Mouse (Mus musculus) CH12.LX (cell line): ENCODE results near the gene Gm20388.

Source experiments
- CHD2 ChIP-seq: IDR thresholded peaks from 2 replicates; pipeline ENCODE4 v1.6.1; 2011; ENCODE audit warnings: low read length, improper control_type of control experiment
- CTCF ChIP-seq, 2 experiments: IDR thresholded peaks in 1 of 2; conservative IDR thresholded peaks in 1 of 2; 2 replicates each; pipeline ENCODE4 v1.5.1; 2011 to 2012; ENCODE audit warnings: low read depth in 2 of 2, low read length in 2 of 2, improper control_type of control experiment in 1 of 2, inconsistent platforms in 1 of 2, mild to moderate bottlenecking in 1 of 2, moderate library complexity in 1 of 2
- MEF2A ChIP-seq: IDR thresholded peaks from 2 replicates; pipeline ENCODE4 v1.6.1; 2014; ENCODE audit warnings: low read depth, mild to moderate bottlenecking, inconsistent platforms, low read length, improper control_type of control experiment, borderline replicate concordance
- MXI1 ChIP-seq: IDR thresholded peaks from 2 replicates; pipeline ENCODE4 v1.6.1; 2011; ENCODE audit warnings: mild to moderate bottlenecking, low read depth, low read length, improper control_type of control experiment
- SMC3 ChIP-seq: IDR thresholded peaks from 2 replicates; pipeline ENCODE4 v1.6.1; 2011; ENCODE audit warnings: low read depth, low read length, improper control_type of control experiment
- UBTF ChIP-seq: IDR thresholded peaks from 2 replicates; pipeline ENCODE4 v1.6.1; 2012; ENCODE audit warnings: low read depth, mild to moderate bottlenecking, inconsistent platforms, low read length, improper control_type of control experiment, moderate library complexity
- ZC3H11A ChIP-seq: IDR thresholded peaks from 2 replicates; pipeline ENCODE4 v1.6.1; 2012; ENCODE audit warnings: low read depth, mild to moderate bottlenecking, inconsistent platforms, low read length, improper control_type of control experiment

DNA sequence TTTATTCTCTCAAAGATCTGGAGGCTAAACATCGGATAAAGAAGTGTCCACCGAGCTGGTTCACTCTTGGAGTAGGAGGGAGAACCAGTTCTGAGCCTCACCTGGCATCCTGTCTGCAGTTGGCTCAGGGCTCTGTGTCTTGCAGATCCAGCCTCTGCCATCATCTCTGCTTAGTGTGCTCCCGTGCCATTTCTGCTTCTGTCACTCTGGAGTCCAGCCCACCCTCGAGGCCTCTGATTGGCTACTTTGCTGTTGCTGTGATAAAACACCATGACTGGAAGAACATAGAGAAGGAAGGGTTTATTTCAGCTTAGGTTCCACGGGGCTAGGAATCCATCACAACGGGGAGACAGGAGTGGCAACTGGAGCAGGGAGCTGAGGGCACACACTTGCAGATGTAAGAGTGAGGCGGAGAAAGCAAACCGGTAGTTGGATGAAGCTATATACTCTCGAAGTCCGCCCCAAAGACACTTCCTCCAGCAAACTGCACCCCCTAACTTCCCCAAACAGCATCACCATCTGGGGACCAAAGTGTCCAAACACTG lies 1119.9 kb downstream of the Gm20388 start:
- TF ChIP-seq UBTF: no peak
- no peak for TF ChIP-seq CTCF (conservative IDR thresholded peaks at IDR 0.05 in 1 of 2, IDR thresholded peaks at IDR 0.05 in 1 of 2; ENCODE audit: low read depth in 2 of 2, low read length in 2 of 2)
- TF ChIP-seq SMC3: no peak
- TF ChIP-seq MEF2A: no peak
- TF ChIP-seq MXI1: no peak
- TF ChIP-seq CHD2: no peak
- no peak for TF ChIP-seq ZC3H11A
